Mouse (Mus musculus) stomach, adult 2 months (tissue): ENCODE results near the gene Olfr1082. TPM values are rescaled to one million over a fixed set of nuclear protein-coding genes. Genes with fewer than 3 reads are reported as not detected.

Source experiments
- polyA plus RNA-seq: library from polyadenylated mRNA; depleted of rRNA; stranded (reverse); fragments of >200 nt; gene quantifications from 2 replicates; pipeline ENCODE4 v1.2.3, GENCODE M21; 2012; rRNA removed

Olfr1082 gene
- polyA plus RNA-seq, result not detected in 2 replicates

DNA sequence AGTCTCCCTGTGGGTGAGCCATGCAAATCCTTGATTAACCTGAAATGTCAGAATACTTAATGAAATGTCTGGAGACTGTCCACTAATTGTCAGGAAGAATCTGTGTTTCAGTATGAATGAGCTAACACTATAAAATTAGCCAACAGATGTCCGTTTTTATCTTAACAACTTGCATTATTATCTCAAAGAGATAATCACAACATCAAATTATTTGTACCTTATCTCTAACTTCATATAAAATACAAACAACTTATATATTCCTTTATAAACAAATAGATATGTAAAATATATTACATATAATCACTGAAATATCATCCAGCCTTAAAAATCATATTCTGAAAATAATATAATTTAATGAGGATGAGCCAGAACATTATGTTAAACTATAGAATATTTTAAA lies at the start of gene Olfr1082:
Gene Olfr1082 (minus strand): TSS at position 101 of the 400 bp plus-strand sequence.

DNA sequence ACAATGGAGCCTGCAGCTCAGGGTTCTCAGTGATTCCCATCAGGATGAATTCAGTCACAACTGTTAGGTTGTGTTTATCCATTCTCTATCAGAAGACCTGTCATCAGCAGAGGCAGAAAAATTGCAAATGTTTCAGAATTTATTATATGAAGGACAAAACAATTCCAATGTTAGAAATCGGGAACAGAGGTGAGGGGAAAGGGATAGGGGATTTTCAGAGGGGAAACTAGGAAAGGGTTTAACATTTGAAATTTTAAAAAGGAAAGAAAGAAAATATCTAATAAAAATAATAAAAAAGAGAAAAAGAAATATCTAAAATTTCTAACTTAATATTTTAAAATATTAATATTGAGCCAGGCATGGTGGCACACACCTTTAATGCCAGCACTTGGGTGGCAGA lies 40.9 kb upstream of the Olfr1082 start, which contains the start of gene Olfr1084:
Gene Olfr1084 (minus strand): TSS at position 101 of the 400 bp plus-strand sequence.

DNA sequence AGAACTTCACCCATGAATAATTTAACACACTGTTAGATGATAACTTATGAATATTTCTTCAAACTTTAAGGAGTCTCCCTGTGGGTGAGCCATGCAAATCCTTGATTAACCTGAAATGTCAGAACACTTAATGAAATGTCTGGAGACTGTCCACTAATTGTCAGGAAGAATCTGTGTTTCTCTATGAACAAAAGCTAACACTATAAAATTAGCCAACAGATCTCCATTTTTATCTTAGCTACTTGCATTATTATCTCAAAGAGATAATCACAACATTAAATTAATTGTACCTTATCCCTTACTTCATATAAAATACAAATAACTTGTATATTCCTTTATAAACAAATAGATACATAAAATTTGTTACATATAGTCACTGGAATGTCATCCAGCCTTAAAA lies 40.6 kb downstream of the Olfr1082 start, which contains the start of gene Olfr1080:
Gene Olfr1080 (minus strand): TSS at position 101 of the 400 bp plus-strand sequence.

Other genes starting within 250 kb of the Olfr1082 start
- not detected in 2 replicates for gene Olfr1055, start 248.7 kb downstream of the Olfr1082 start, polyA plus RNA-seq
- not detected in 2 replicates for gene Olfr1056, start 236.5 kb downstream of the Olfr1082 start, polyA plus RNA-seq
- not detected in 2 replicates for gene Olfr1057, start 220.6 kb downstream of the Olfr1082 start, polyA plus RNA-seq
- not detected in 2 replicates for gene Olfr1058, start 210.4 kb downstream of the Olfr1082 start, polyA plus RNA-seq
- not detected in 2 replicates for gene Olfr1061, start 184.9 kb downstream of the Olfr1082 start, polyA plus RNA-seq
- gene Olfr1062, start 172.2 kb downstream of the Olfr1082 start, polyA plus RNA-seq, result not detected in 2 replicates
- gene Olfr1065, start 148.4 kb downstream of the Olfr1082 start, polyA plus RNA-seq, result not detected in 2 replicates
- not detected in 2 replicates for gene Olfr1066, start 142.7 kb downstream of the Olfr1082 start, polyA plus RNA-seq
- gene Olfr228, start 111.6 kb downstream of the Olfr1082 start, polyA plus RNA-seq, result not detected in 2 replicates
- gene Olfr1076, start 90.5 kb downstream of the Olfr1082 start, polyA plus RNA-seq, result not detected in 2 replicates
- not detected in 2 replicates for gene Olfr1079, start 56.5 kb downstream of the Olfr1082 start, polyA plus RNA-seq
- gene Olfr1080, start 40.7 kb downstream of the Olfr1082 start, polyA plus RNA-seq, result not detected in 2 replicates
- gene Olfr1084, start 40.8 kb upstream of the Olfr1082 start, polyA plus RNA-seq, result not detected in 2 replicates
- gene Olfr1085, start 63.1 kb upstream of the Olfr1082 start, polyA plus RNA-seq, result not detected in 2 replicates
- not detected in 2 replicates for gene Olfr1086, start 81.1 kb upstream of the Olfr1082 start, polyA plus RNA-seq
- gene Olfr1087, start 99.4 kb upstream of the Olfr1082 start, polyA plus RNA-seq, result not detected in 2 replicates
- not detected in 2 replicates for gene Olfr1089, start 134.7 kb upstream of the Olfr1082 start, polyA plus RNA-seq
- gene Olfr1090, start 160.0 kb upstream of the Olfr1082 start, polyA plus RNA-seq, result not detected in 2 replicates
- gene Olfr1093, start 183.5 kb upstream of the Olfr1082 start, polyA plus RNA-seq, result not detected in 2 replicates
- gene Olfr141, start 211.1 kb upstream of the Olfr1082 start, polyA plus RNA-seq, result not detected in 2 replicates
- gene Olfr1094, start 225.7 kb upstream of the Olfr1082 start, polyA plus RNA-seq, result not detected in 2 replicates